ENCODE assay signal across 19 mouse cellular contexts in genomic region chr1:48533326-48533725, GRCm38 (mm10).
DNase-seq lines count a peak whose midpoint lies in the region; ATAC-seq and TF ChIP-seq lines count a peak whose summit lies in the region.
"Had no signal": no experiment of that assay in that cellular context is flagged by ENCODE, and none has a peak within 500 bp of the region (broad histone marks: within the 10 kb centered on the region; RNA-seq: fewer than 3 reads in every experiment).

No protein-coding gene starts in this region.

- no peak for TF ChIP-seq POLR2A in brain, embryonic 14.5 days (IDR thresholded peaks at IDR 0.05; ENCODE audit: borderline replicate concordance, extremely low read depth, insufficient read depth, insufficient read length, poor library complexity, severe bottlenecking)
- no peak for TF ChIP-seq POLR2A in cerebellum, adult 2 months (IDR thresholded peaks at IDR 0.05; ENCODE audit: borderline replicate concordance, insufficient read depth, low read length)

- no peak overlapping the region for H3K27ac ChIP-seq in cerebellum, adult 2 months (ENCODE audit: insufficient read depth, low read length)
- H3K27ac ChIP-seq: embryonic facial prominence, embryonic 12.5 days; forebrain, embryonic 13.5 days; heart, embryonic 13.5 days; hindbrain, embryonic 15.5 days had no signal

- ATAC-seq in erythroid progenitor cell, adult 5-6 weeks (replicated peaks; ENCODE audit: low FRiP score, poor library complexity, severe bottlenecking), result no peak
- ATAC-seq: forebrain, embryonic 13.5 days; intestine, embryonic 16.5 days had no signal

- peak; percentile 97 for DNase-seq in brain, adult 2 months (ENCODE audit: low read depth, low spot score)
- DNase-seq in brain, embryonic 14.5 days (ENCODE audit: low read depth), result peak; percentile 29
- peak; percentile 66 to 96 for DNase-seq in cerebellum, adult 2 months
- peak; percentile 65 to 67 for DNase-seq in cerebellum, postnatal 10 days
- DNase-seq in kidney, adult 9 months, result no peak
- no peak for DNase-seq in lung, postnatal 36 days
- no peak for DNase-seq in lung, postnatal 10 days
- DNase-seq: adrenal gland, adult 2 months; adrenal gland, postnatal 25 days; gastrocnemius, postnatal 36 days; heart, adult 11 months; heart, postnatal 36 days; kidney, adult 2 months had no signal

- WGBS in cerebellum, adult 2 months, result 16% methylated on average over 2 of the region's 2 CpGs

- no peaks in the 10 kb centered on the region for H3K27me3 ChIP-seq in cerebellum, adult 2 months (ENCODE audit: control insufficient read depth, insufficient read depth, low read length)
- H3K27me3 ChIP-seq: embryonic facial prominence, embryonic 12.5 days; forebrain, embryonic 13.5 days; heart, embryonic 13.5 days; hindbrain, embryonic 15.5 days had no signal

- TF ChIP-seq CTCF in brain, embryonic 14.5 days (IDR thresholded peaks at IDR 0.05; ENCODE audit: borderline replicate concordance, extremely low read depth, insufficient read depth, insufficient read length), result no peak
- no peak for TF ChIP-seq CTCF in cerebellum, adult 2 months (IDR thresholded peaks at IDR 0.05; ENCODE audit: borderline replicate concordance, insufficient read depth, low read depth, low read length)

- no peak overlapping the region for H3K4me3 ChIP-seq in cerebellum, adult 2 months (replicated peaks; ENCODE audit: insufficient read depth, low read depth, low read length)
- H3K4me3 ChIP-seq: embryonic facial prominence, embryonic 12.5 days; forebrain, embryonic 13.5 days; heart, embryonic 13.5 days; hindbrain, embryonic 15.5 days had no signal

- H3K4me1 ChIP-seq in cerebellum, adult 2 months (ENCODE audit: control insufficient read depth, insufficient read depth, low read length), result peaks cover 10% of the 10 kb centered on the region; the same call in 1 of the 2 replicates
- H3K4me1 ChIP-seq: embryonic facial prominence, embryonic 12.5 days; forebrain, embryonic 13.5 days; heart, embryonic 13.5 days; hindbrain, embryonic 15.5 days had no signal

Comparison
In these comparisons a context has a peak if more than half of its experiments do, and no peak if none do; other contexts are left out.
1. DNase-seq: peak in brain, adult 2 months (single experiment), brain, embryonic 14.5 days (single experiment), cerebellum, adult 2 months (2 of 2) and cerebellum, postnatal 10 days (2 of 2); none in kidney, adult 9 months (single experiment), lung, postnatal 36 days (single experiment) and lung, postnatal 10 days (single experiment).